Mouse (Mus musculus): ENCODE data around the gene Man1a. TPM values are rescaled to one million over a fixed set of nuclear protein-coding genes. Genes with fewer than 3 reads are reported as not detected.

Man1a gene
- polyA plus RNA-seq, 1 experiment from 2014 or later, result 4.0 TPM

- Histone ChIP-seq H3K9me3 (no peaks in the 10 kb centered on the region), H3K27me3 (no peaks in the 10 kb centered on the region), H3K36me3 (no peaks in the 10 kb centered on the region), H3K27ac (no peak overlapping the region), H3K4me3 (no peak overlapping the region), H3K4me2 (no peak overlapping the region), H3K4me1 (no peaks in the 10 kb centered on the region), H3K9ac (no peak overlapping the region)
- ATAC-seq (ENCODE audit: insufficient number of reproducible peaks, insufficient read depth, low FRiP score, low TSS enrichment, low read depth), result no peak
- 83% methylated on average over 10 of the region's 10 CpGs for WGBS
Measured at GRCm38 (mm10) chr10:53888382-53889110, 187.9 kb downstream of the Man1a start.

DNA sequence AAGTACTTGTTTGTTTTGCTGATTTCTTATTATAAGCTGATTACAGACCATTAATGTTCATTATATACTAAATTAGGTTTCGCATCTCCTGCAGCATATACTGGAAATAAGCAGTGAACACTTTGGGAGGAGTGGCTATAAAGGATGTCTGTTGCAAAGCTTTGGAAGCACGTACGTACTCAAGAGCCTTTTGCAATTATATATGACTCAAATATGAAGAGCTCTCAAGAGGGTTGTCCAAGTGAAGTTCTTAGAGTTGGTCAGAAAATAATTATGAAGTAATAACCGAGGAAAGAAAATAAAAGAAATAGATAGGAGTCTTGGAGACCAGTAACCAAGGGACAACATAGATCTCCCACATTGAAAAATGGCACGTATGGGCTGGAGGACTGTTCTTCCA lies 189.9 kb downstream of the Man1a start:
- H3K4me2 ChIP-seq, result no peak overlapping the region
- H3K36me3 ChIP-seq, result no peaks in the 10 kb centered on the region
- no peak overlapping the region for H3K27ac ChIP-seq
- H3K4me3 ChIP-seq, result no peak overlapping the region
- no peak overlapping the region for H3K9ac ChIP-seq
- ATAC-seq (ENCODE audit: insufficient number of reproducible peaks, insufficient read depth, low FRiP score, low TSS enrichment, low read depth), result no peak
- H3K9me3 ChIP-seq, result no peaks in the 10 kb centered on the region
- 87% methylated on average over 5 of the region's 5 CpGs for WGBS
- no peaks in the 10 kb centered on the region for H3K27me3 ChIP-seq
- H3K4me1 ChIP-seq, result no peaks in the 10 kb centered on the region

DNA sequence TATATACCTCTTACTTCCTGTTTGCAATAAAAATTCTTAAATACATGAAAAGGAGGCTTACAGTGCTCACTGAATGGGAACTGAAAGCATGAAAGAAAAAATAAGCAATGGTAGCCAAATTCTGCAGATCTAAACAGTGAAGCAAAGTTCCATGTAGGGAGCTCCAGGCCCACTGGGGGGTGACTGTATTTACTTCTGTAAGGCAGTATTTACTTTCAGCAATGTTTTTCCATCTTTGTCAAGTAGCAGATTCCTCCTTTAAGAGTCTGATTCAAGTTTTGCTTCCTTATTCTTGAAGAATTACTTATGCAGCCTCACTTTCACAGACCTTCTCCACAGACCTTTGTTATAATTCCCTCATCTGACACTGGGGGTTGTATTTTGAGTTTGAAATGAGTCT lies 195.1 kb downstream of the Man1a start:
- no peaks in the 10 kb centered on the region for H3K36me3 ChIP-seq
- no peaks in the 10 kb centered on the region for H3K4me1 ChIP-seq
- no peak overlapping the region for H3K4me2 ChIP-seq
- ATAC-seq (ENCODE audit: insufficient number of reproducible peaks, insufficient read depth, low FRiP score, low TSS enrichment, low read depth), result no peak
- no peak overlapping the region for H3K9ac ChIP-seq
- no peak overlapping the region for H3K4me3 ChIP-seq
- H3K27me3 ChIP-seq, result no peaks in the 10 kb centered on the region
- no peak overlapping the region for H3K27ac ChIP-seq
- H3K9me3 ChIP-seq, result no peaks in the 10 kb centered on the region

DNA sequence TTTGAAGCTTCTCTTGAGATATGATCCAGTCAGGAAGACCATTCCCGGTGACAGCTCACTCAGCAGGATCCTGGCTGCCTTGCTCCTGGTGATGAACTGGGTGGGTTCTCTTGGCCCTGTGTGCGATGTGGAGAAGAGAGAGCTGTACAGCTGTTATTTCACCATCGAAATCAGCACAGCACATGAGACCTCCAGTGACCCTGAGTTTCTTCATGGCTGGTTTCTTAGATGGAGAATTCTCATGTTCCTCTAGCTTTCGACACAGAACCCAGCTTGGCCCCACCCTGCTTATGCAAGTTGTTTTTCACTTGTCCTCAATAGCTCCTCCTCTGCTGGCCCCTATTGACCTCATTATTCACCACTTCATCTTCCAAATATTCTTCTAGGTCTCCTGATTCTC lies 200.5 kb downstream of the Man1a start:
- Histone ChIP-seq H3K4me2 (no peak overlapping the region), H3K27me3 (no peaks in the 10 kb centered on the region), H3K36me3 (no peaks in the 10 kb centered on the region), H3K27ac (no peak overlapping the region), H3K4me3 (no peak overlapping the region), H3K9me3 (no peaks in the 10 kb centered on the region), H3K9ac (no peak overlapping the region), H3K4me1 (no peaks in the 10 kb centered on the region)
- 86% methylated on average over 4 of the region's 4 CpGs for WGBS
- no peak for ATAC-seq (ENCODE audit: insufficient number of reproducible peaks, insufficient read depth, low FRiP score, low TSS enrichment, low read depth)

- Histone ChIP-seq H3K27ac (no peak overlapping the region), H3K9me3 (no peaks in the 10 kb centered on the region), H3K4me3 (no peak overlapping the region), H3K36me3 (no peaks in the 10 kb centered on the region), H3K27me3 (no peaks in the 10 kb centered on the region), H3K4me1 (no peaks in the 10 kb centered on the region), H3K4me2 (no peak overlapping the region), H3K9ac (no peak overlapping the region)
- no peak for ATAC-seq (ENCODE audit: insufficient number of reproducible peaks, insufficient read depth, low FRiP score, low TSS enrichment, low read depth)
- WGBS, result 79% methylated on average over 3 of the region's 3 CpGs
Measured at GRCm38 (mm10) chr10:53874191-53874590, 202.2 kb downstream of the Man1a start.

GRCm38 (mm10) chr10:53863486-53864357 lies 212.7 kb downstream of the Man1a start:
- Histone ChIP-seq H3K9ac (no peak overlapping the region), H3K4me2 (no peak overlapping the region), H3K27me3 (no peaks in the 10 kb centered on the region; the same call in 1 of the 2 replicates), H3K27ac (no peak overlapping the region), H3K36me3 (no peaks in the 10 kb centered on the region), H3K4me3 (no peak overlapping the region), H3K4me1 (no peaks in the 10 kb centered on the region), H3K9me3 (no peaks in the 10 kb centered on the region)
- ATAC-seq (ENCODE audit: insufficient number of reproducible peaks, insufficient read depth, low FRiP score, low TSS enrichment, low read depth), result no peak
- WGBS, result 45% methylated on average over 7 of the region's 7 CpGs

- ATAC-seq (ENCODE audit: insufficient number of reproducible peaks, insufficient read depth, low FRiP score, low TSS enrichment, low read depth), result no peak
- no peak overlapping the region for H3K9ac ChIP-seq
- no peaks in the 10 kb centered on the region for H3K9me3 ChIP-seq
- no peaks in the 10 kb centered on the region for H3K36me3 ChIP-seq
- no peak overlapping the region for H3K27ac ChIP-seq
- H3K4me1 ChIP-seq, result no peaks in the 10 kb centered on the region
- H3K4me3 ChIP-seq, result no peak overlapping the region
- H3K27me3 ChIP-seq, result no peaks in the 10 kb centered on the region; the same call in 1 of the 2 replicates
- no peak overlapping the region for H3K4me2 ChIP-seq
- WGBS, result 77% methylated on average over 1 of the region's 1 CpGs
Measured at GRCm38 (mm10) chr10:53859879-53860278, 216.5 kb downstream of the Man1a start.

DNA sequence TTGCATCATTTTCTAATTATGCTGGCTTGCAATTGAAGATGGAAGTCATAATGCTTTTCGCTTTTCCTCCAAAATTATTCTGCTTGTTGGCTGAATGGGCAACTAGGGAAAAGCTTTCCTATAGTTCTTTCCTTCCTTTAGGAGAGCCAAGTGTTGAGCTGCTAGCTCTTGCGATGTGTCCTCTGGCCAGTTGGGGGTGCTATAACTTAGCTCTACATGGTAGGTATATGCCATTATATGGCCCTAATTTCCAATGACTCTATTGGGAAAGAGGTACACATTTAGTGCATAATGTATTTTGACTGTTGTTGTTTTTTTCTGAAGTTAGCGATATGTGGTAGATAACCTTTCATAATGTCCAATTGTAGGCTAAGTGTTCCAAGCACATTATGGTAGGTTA lies 217.2 kb downstream of the Man1a start:
- H3K27ac ChIP-seq, result no peak overlapping the region
- no peaks in the 10 kb centered on the region for H3K36me3 ChIP-seq
- no peaks in the 10 kb centered on the region for H3K9me3 ChIP-seq
- no peak overlapping the region for H3K9ac ChIP-seq
- H3K4me2 ChIP-seq, result no peak overlapping the region
- no peak overlapping the region for H3K4me3 ChIP-seq
- no peaks in the 10 kb centered on the region; the same call in 1 of the 2 replicates for H3K27me3 ChIP-seq
- H3K4me1 ChIP-seq, result no peaks in the 10 kb centered on the region
- no peak for ATAC-seq (ENCODE audit: insufficient number of reproducible peaks, insufficient read depth, low FRiP score, low TSS enrichment, low read depth)
- WGBS, result 85% methylated on average over 3 of the region's 3 CpGs
